Mouse (Mus musculus) ES-Bruce4 (cell line): ENCODE data around the gene Cd84.

Source experiments
- CTCF ChIP-seq: IDR thresholded peaks from one replicate; pipeline ENCODE4 v1.8.1; 2011; ENCODE audit warnings: low read depth, low read length
- EP300 ChIP-seq: IDR thresholded peaks from 2 replicates; pipeline ENCODE4 v1.6.1; 2011; ENCODE audit warnings: low read depth, low read length; ENCODE audit not compliant: insufficient read depth
- POLR2A ChIP-seq: IDR thresholded peaks from one replicate; pipeline ENCODE4 v1.8.1; 2011; ENCODE audit warnings: low read length; ENCODE audit not compliant: insufficient read depth

DNA sequence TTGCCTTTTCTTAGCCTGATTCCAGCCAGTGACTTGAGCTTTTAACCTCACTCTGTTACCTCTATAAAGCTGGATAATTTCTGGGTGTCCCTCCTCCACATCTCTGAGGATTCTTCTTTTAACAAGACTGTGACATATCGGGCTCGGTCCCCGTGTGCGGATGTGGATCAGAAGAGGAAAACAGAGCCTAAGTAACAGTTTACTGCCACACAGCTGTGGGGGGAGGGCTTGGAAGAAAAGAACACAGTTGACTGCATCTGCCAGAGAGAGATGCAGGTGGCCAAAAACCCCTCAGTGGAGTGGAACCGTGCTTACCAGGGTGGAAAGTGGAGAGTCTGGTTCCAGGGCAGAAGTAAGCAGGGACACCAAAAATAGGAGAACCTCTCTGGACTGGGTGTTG lies 79.7 kb downstream of the Cd84 start:
- TF ChIP-seq CTCF (no peak), POLR2A (no peak), EP300 (no peak)
